Mouse (Mus musculus) C2C12 (cell line): Measurements from ENCODE around the gene Cenpo. TPM values are rescaled to one million over a fixed set of nuclear protein-coding genes. Genes with fewer than 3 reads are reported as not detected.

Experiments used
- H3K27me3 ChIP-seq: one replicate; pipeline ENCODE4 v1.6.1; 2011; ENCODE audit not compliant: control insufficient read depth, insufficient read depth, insufficient read length
- H3K36me3 ChIP-seq: one replicate; pipeline ENCODE4 v1.6.1; 2011; ENCODE audit not compliant: control insufficient read depth, insufficient read depth
- H3K4me3 ChIP-seq: one replicate; pipeline ENCODE4 v1.5.1; 2011; ENCODE audit warnings: mild to moderate bottlenecking, control low read depth; ENCODE audit not compliant: poor library complexity, insufficient read depth, severe bottlenecking
- H3K79me2 ChIP-seq: one replicate; pipeline ENCODE4 v1.6.1; 2011; ENCODE audit not compliant: control insufficient read depth, insufficient read depth
- H3K79me3 ChIP-seq: one replicate; pipeline ENCODE4 v1.6.1; 2011; ENCODE audit warnings: low read depth, control low read depth
- H3ac ChIP-seq: one replicate; pipeline ENCODE3; 2011; ENCODE audit warnings: low read depth; ENCODE audit not compliant: control insufficient read depth, insufficient read length
- CEBPB ChIP-seq: IDR thresholded peaks from one replicate; pipeline ENCODE4 v1.6.1; 2011; ENCODE audit warnings: low read depth, mild to moderate bottlenecking, control low read depth, moderate library complexity
- CTCF ChIP-seq: IDR thresholded peaks from one replicate; pipeline ENCODE4 v1.5.1; 2011; ENCODE audit not compliant: control insufficient read depth, insufficient read depth, insufficient read length
- FOSL1 ChIP-seq: IDR thresholded peaks from one replicate; pipeline ENCODE4 v1.8.0; 2011; ENCODE audit warnings: mild to moderate bottlenecking, low read length; ENCODE audit not compliant: poor library complexity, insufficient read depth, severe bottlenecking
- MAX ChIP-seq: IDR thresholded peaks from one replicate; pipeline ENCODE4 v1.6.1; 2011; ENCODE audit warnings: mild to moderate bottlenecking, control low read depth
- MYOD1 ChIP-seq: IDR thresholded peaks from one replicate; pipeline ENCODE4 v1.6.1; 2011; ENCODE audit warnings: low read depth; ENCODE audit not compliant: control insufficient read depth, insufficient read length
- MYOG ChIP-seq: IDR thresholded peaks from one replicate; pipeline ENCODE4 v1.6.1; 2011; ENCODE audit not compliant: control insufficient read depth, insufficient read length; ENCODE audit errors: extremely low read depth
- USF1 ChIP-seq: IDR thresholded peaks from one replicate; pipeline ENCODE4 v1.6.1; 2011; ENCODE audit warnings: low read depth, mild to moderate bottlenecking, control low read depth, moderate library complexity
- polyA plus RNA-seq: library from polyadenylated mRNA; unstranded; fragments of >200 nt; fragmentation: generic; extraction: Trizol; gene quantifications from one replicate; pipeline ENCODE4 v1.2.1, GENCODE M21; 2012; ENCODE audit warnings: missing spikeins

Gene Cenpo
- polyA plus RNA-seq, 1 experiment = 11.8 TPM

DNA sequence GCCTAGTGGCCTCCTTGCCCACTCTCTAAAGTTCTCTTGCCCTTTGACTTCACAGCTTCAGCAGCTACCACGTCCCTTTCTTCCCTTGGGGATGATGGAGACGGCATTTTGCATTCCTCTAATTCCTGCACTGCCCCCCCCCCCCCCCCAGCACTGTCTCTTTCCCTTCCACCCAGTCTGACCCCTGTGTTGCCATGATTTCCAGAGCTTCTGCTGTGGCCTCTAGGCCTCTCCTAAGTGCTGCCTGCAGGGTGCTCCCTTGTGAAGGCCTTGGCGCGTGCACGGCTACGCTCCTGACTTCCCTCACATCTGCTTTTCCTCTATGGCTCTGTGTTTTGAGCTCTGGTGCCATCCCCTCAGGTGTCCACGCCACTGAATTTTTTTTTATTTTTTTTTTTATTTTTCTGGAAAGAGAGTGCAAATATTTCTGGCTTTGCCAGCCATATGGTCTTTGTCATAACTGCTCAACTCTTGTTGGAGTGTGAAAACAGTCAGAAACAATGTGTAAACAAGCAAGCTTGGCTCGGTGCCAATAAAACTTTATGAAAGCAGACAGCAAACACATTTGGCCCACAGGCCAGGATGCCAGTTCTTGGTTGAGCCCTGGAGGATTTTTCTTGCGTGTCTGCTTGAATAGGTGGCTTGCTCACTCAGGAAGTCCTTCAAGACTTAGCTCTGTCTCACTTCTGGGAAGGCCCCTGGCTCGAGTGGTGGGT lies 40.9 kb downstream of the Cenpo start:
- TF ChIP-seq MYOG (no peak), CEBPB (no peak), MAX (no peak), MYOD1 (no peak), FOSL1 (no peak), CTCF (no peak), USF1 (no peak)
- Histone ChIP-seq H3K36me3 (no peaks in the 10 kb centered on the region), H3K27me3 (no peaks in the 10 kb centered on the region), H3ac (no peak overlapping the region), H3K79me3 (no peaks in the 10 kb centered on the region), H3K79me2 (no peaks in the 10 kb centered on the region), H3K4me3 (no peak overlapping the region)

DNA sequence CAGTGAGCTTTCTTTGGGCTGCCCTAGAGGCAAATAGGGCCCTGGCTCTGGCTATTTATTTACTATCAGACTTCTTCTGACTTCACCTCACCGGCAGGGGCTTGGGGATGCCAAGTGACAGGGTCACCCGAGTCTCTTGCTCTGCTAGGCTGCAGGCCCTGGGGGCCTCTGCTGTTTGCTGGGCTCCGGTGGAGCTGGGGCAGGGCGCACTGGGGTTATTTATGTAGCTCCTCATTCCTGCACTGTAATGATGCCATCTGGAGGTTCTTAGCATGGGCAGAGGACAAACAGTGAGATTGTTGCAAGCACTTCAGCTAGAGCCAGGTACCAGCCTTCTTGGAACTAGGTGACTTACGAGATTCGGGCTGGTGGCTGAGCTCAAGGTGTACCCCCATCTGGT lies 41.6 kb downstream of the Cenpo start:
- H3K4me3 ChIP-seq = no peak overlapping the region
- H3K36me3 ChIP-seq = no peaks in the 10 kb centered on the region
- no peaks in the 10 kb centered on the region for H3K27me3 ChIP-seq
- H3ac ChIP-seq = no peak overlapping the region
- TF ChIP-seq CEBPB (no peak), CTCF (no peak), MYOD1 (no peak), MAX (no peak), USF1 (no peak), MYOG (no peak)
- no peaks in the 10 kb centered on the region for H3K79me2 ChIP-seq
- H3K79me3 ChIP-seq = no peaks in the 10 kb centered on the region

DNA sequence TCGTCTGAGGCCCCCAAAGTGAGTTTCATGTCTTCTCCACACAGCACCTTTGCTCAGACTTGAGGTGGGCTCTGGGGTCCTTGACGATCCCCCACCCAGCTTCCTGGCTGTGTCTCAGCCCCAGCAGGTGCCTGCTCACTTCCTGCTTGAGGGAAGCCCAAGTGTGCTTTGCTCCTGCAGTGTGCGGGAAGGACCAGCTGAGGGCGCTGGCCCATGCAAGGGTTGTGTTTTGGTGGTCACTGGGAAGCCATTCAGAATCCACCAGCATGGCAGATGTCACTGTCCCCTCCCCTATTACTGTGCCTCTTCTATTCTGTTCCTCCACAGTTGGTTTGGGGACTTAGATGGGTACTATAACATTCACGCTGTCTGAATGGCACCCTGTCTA lies 45.0 kb downstream of the Cenpo start:
- H3ac ChIP-seq = no peak overlapping the region
- no peaks in the 10 kb centered on the region for H3K27me3 ChIP-seq
- no peak overlapping the region for H3K4me3 ChIP-seq
- no peak for TF ChIP-seq MYOG
- TF ChIP-seq CTCF = peak; percentile 1
- TF ChIP-seq MAX = no peak
- no peaks in the 10 kb centered on the region for H3K79me3 ChIP-seq
- H3K79me2 ChIP-seq = no peaks in the 10 kb centered on the region
- H3K36me3 ChIP-seq = no peaks in the 10 kb centered on the region

DNA sequence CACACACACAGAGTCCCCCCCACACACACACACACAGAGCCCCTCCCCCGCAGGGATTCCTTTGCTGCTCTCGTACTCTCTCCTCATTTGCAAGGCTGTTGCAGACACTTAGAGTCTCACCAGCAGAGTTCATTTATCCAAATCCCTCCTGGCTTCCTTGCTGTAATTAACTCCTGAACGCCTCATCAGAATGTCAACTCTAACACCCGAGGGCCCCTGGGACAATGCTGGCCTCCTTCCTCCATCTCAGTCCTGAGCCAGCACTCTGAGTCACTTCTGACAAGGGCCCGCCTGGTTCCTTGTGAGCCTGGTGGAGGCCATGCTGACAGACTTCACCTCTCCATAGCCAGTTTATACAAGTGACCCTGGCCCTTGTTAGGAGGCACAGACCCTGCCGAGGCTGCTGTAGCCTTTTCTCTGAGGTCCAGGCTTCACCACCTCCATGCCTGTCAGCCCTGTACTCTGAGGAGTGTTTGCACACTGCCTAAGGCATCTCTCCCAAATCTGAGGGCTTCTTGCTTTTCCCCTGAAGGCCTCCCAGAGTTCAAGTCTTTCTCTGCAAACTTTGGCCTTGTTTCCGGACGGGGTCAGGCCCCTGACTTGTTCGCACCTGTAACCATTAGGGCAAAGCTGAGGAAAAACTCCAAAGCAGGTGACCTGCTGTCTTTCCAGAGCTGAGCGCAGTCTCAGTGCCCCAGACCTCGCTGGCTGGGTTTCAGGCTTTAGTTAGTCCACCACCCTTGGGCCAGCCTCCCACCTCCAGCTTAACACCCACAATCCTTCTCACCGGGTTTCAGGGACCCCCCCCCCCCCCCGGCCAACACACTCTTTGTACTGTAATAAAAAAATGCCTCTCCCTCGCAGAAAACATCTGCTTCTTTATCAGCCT lies 45.7 kb downstream of the Cenpo start:
- Histone ChIP-seq H3K4me3 (no peak overlapping the region), H3K27me3 (no peaks in the 10 kb centered on the region), H3K79me2 (no peaks in the 10 kb centered on the region), H3K79me3 (no peaks in the 10 kb centered on the region), H3ac (no peak overlapping the region), H3K36me3 (no peaks in the 10 kb centered on the region)
- TF ChIP-seq MYOD1 (no peak), MAX (no peak), USF1 (no peak), CTCF (no peak), MYOG (no peak), CEBPB (no peak), FOSL1 (no peak)

DNA sequence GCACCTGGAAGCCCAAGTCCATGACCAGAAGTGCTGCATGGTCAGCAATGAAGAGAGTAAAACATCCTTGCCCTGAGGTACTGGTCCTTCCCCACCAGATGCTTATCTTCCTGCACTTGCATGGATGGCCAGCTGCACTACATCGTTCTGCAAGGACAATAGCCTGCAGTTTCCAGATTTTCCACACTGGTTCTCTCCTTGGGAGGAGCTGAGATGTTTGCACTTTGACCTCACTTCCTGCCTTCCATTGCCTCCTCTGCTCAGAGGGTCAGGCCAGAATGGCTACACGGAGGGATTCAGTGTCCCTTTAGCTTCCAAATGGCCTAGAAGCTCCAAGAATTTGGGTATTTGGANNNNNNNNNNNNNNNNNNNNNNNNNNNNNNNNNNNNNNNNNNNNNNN lies 49.4 kb downstream of the Cenpo start:
- Histone ChIP-seq H3ac (no peak overlapping the region), H3K36me3 (no peaks in the 10 kb centered on the region), H3K4me3 (no peak overlapping the region), H3K27me3 (no peaks in the 10 kb centered on the region), H3K79me3 (no peaks in the 10 kb centered on the region), H3K79me2 (no peaks in the 10 kb centered on the region)
- no peak for TF ChIP-seq CTCF

DNA sequence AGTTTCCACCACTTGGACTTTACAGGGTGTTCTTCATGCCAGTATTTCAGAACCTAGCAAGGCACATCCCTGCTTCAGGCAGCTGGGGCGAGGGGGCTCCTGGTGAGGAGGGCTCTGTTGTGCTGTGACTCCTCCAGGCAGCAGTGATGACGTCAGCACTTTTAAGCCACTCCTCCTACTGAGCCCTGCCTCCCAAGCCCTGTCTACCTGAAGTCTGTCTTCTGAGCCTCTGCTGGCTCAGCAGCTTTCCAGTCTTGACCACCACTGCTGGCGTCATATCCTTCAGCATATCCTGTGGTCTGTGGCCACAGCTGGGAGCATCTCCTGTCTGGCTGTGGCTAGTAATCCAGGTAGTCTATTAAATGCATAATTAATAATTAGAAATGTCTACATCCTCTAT lies 53.6 kb downstream of the Cenpo start:
- TF ChIP-seq MAX (no peak), MYOG (no peak), MYOD1 (no peak), CEBPB (no peak), USF1 (no peak), CTCF (no peak), FOSL1 (no peak)
- H3K79me3 ChIP-seq = no peaks in the 10 kb centered on the region
- no peak overlapping the region for H3ac ChIP-seq
- no peaks in the 10 kb centered on the region for H3K79me2 ChIP-seq
- no peaks in the 10 kb centered on the region for H3K27me3 ChIP-seq
- no peaks in the 10 kb centered on the region for H3K36me3 ChIP-seq
- no peak overlapping the region for H3K4me3 ChIP-seq
